Mouse (Mus musculus) ovary, postnatal 14 days (tissue): Measurements from ENCODE around the gene Cox14.
A peak's percentile ranks its signal among the peaks of the same experiment; 100 is the strongest.
"Not testable (repeated sequence)": the region's sequence is repeated elsewhere in the genome, so short reads cannot be mapped to it uniquely, and the experiment has no call there.

ENCODE experiments used
- DNase-seq: peaks from one replicate; pipeline ENCODE4 v3.0.0; 2022; ENCODE audit warnings: low spot score

Gene Cox14

DNA sequence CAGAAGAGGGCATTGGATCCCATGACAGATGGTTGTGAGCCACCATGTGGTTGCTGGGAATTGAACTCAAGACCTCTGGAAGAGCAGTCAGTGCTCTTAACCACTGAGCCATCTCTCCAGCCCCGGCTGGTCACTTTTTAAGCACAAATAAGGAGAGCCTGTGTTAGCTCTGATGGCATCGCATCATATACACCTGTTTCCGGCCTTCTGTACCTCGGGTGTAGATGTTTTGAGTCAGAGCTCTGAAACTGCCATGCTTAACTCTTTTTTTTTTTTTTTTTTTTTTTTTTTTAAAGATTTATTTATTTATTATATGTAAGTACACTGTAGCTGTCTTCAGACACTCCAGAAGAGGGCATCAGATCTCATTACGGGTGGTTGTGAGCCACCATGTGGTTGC is 1.6 kb downstream of the Cox14 start:
- not testable (repeated sequence) for DNase-seq

DNA sequence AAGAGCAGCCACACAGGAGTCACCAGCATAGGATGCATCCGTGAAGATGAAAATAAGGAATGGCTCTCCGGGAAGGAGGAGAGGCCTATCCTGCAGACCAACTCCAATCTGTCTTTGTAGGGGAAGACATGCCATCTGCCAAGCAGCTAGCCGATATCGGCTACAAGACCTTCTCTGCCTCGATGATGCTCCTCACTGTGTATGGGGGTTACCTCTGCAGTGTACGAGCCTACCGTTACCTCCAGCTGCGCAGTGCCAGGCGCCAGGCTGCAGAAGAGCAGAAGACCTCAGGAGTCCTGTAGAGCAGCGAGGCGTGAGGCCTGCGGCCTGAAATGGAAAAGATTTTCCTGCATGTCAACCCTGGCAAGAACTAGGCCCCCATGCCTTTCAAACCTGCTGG is 2.1 kb downstream of the Cox14 start:
- no peak for DNase-seq

DNA sequence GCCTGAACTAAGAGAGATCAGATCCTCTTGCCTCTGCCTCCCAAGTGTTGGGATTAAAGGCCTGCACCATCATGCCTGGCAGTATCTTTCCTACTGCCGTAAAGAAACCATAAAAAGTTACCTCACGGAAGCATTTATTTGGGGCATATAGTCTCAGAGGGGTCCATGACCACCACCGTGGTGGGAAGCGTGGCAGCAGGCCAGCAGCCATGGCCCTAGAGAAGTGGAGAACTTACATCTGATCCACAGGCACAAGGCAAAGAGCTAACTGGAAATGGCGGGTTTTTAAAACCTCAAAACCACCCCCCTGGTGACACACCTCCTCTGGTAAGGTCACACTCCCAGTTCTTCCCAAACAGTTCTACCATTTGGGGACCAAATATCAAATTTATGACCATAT is 2.8 kb downstream of the Cox14 start:
- no peak for DNase-seq

DNA sequence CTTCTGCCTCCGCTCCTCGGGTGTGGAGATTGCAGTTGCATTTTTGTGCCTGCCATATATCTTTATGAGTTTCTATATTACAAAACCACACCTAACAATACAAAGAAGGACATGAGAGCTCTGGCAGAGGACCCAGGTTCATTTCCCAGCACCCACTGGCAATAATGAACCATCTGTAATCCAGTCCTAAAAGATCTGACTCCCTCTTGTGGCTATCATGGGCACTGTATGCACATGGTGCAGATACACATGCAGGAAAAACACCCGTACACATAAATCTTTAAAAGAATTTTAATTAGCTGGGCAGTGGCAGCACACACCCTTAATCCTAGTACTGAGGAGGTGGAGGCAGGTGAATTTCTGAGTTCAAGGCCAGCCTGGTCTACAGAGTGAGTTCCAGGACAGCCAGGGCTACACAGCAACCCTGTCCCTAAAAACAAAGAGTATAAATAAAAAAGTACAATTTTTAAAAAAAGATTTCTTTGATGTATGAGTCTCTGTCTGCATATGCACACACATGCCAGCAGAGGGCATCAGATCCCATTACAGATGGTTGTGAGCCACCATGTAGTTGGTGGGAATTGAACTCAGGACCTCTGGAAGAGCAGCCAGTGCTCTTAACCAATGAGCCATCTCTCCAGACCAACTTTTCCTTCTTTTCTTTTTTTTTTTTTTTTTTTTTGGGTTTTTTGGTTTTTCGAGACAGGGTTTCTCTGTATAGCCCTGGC is 3.8 kb downstream of the Cox14 start:
- no peak for DNase-seq

DNA sequence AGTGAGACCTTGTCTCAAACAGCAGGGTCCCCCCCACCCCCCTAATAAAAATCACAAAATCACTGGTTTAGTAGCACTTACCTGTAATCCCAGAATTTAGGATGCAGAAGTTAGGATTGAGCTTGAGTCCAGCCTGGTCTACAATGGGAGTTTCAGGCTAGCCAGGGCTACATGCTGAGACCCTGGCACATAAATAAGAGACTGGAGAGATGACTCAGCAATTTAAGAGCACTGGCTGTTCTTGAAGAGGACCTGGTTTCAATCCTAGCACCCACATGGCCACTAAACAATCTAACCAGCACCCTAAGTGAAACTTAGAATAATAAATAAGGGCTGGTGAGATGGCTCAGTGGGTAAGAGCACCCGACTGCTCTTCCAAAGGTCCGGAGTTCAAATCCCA is 5.7 kb downstream of the Cox14 start:
- DNase-seq, result no peak

DNA sequence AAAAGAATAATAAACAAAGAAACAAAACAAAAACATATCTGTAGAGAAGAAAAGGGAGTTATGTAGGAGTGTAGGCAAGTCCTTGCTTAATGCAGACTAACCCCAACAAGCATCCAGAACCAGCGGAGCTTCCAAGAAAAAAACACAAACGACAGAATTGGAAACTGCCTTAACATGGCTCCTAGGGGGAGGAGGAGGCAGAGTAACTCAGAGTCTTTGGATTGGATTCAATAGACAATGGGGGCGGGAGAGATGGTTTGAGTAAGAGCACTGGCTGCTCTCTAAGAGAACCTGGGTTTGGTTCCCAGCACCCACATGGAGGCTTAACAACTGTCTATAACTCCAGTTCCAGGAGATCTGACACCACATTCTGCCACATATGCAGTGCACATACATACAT is 6.3 kb downstream of the Cox14 start:
- no peak for DNase-seq

DNA sequence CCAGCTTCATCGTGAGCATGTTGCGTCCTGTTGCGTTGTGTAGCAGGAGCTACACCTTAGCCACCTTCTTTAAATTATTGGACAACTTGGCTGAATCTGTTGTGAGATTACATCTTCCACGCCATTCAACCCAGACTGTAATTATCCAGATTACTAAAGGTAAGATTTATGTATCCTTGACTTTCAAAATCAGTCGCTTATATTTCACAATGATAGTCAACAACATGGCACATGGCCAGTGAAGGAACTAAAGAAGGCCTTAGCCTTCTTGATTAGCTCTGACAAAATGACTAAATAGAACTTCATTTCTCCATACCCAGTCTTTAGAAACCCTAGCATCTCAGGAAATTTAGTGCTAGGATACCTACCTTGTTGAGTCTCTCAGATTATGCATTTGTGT is 7.8 kb downstream of the Cox14 start:
- no peak for DNase-seq

DNA sequence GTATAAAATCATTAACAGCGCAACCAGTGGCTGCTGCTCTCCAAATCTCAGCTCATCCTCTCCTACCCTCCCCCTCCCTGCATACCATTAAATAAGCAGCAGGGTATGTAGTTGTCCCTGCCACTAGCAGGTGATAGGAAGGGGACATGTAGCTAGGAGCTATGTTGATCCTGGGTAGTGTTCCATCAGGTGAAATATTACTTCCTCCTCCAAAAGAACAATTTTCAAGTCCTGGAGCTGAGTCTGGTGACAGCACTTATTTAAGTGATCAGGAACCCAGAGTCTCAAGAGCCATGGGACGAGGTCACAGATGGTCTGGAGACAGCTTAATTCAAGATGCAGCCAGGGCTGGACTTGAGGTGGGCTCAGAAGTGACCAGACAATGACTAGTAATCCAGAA is 10.2 kb downstream of the Cox14 start:
- peak; percentile 100 for DNase-seq

DNA sequence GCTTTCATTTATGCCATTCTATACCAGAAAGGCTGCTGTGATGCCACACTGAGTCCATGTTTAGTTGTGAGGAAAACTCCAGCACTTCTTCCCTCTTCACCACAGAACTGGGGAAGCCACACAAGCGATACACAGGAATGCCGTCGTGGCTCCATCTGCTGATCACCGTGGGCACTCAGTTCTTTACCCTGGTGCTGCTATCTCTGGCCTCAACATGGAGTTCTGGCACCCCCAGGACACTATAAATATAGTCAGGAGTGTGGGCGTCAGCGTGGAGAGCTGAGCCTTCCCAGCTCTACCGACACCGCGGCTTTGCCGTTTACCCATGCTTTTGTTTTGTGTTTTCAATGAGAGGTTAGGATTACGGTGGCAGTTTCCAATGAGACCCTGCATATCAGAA is 11.3 kb downstream of the Cox14 start:
- no peak for DNase-seq

DNA sequence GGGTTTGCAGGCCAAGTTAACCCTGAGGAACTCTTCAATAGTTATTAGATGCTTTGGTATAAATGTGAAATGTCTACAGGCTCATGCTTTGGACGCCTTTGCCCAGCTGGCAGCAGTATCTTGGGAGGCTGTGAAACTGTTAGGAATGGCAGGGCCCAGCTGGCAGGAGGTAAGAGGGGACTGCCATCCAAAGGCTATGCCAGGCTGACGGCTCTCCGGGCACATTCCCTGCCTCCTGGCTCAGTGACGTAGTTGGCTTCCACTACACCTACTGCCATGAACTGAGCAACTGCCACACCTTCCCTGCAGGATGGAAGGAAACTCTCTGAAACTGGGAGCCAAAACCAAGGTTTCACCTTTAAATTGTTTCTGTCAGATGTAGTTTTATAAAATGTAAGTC is 14.8 kb downstream of the Cox14 start:
- no peak for DNase-seq

DNA sequence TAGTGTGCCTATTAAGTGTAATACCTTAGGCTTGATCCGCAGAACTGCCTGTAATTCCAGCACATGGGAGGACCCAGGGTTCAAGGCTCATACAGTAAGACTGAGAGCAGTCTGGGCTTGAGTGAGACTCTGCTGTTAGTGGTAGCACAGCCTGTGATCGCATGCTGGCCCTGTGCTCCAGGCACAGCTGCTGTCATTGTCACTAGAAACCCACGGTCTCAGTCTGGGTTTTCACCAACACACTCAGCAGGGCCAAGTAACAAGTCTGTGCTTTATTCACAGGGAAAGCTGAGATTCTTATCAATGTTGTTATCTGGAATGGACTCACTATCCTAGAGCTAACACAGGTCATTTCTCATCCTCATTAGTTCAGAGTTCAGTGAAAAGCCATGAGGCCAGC is 28.8 kb downstream of the Cox14 start:
- no peak for DNase-seq

DNA sequence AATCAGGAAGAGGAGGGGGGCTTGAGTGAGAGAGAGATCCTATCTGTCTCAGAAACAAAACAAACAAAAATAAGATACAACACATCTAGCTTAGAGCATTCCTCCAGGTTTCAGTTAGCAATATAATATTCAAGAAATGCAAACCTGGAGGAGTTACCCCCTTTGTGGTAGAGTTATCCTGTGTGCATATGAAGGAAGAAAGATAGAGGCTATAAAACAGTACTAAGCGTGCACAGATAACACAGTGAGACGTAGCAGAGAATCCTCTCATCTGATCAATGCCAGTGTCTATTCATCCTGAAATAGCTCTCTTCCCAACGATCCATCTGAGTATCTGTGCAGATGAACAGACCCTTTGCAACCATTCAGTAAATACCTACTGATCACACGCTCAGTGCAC is 42.0 kb downstream of the Cox14 start:
- no peak for DNase-seq

DNA sequence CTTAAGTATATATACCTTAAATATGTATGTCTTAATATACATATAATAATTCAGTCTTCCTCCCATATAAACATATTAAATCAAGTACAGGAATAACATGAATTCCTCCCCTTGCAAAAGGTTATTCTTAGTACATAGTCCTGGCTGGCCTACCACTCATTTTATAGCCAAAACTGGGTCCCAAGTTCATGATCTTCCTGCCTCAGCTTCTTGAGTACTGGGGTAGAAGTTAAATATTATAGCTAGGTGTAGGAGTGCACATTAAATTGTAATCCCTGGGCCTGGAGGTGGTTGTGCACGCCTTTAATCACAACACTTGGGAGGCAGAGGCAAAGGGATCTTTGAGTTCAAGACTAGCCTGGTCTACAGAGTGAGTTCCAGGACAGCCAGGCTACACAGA is 43.3 kb downstream of the Cox14 start:
- DNase-seq, result no peak

DNA sequence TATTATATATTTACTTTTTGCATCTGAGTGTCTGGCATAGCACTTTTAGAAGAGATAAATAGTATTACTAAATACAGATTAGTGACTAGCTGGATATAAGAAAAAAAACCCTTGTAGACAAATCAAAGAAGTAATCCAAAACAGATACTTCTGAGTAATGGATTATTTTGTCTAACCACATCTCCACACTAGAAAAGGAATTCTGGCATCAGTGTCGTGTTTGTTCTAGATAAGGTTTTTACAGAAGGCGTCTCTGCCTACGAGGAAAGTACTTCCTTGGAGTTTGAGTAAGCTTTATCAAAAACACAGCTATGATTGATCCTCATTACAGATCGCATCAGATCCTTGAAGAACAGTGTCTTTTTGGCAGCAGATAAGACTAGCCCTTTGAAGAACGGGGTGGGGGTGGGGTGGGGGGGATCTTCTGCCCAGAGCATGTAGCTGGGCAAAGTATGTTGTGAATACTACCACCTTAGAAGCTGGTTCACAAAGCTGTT is 45.6 kb downstream of the Cox14 start:
- no peak for DNase-seq

DNA sequence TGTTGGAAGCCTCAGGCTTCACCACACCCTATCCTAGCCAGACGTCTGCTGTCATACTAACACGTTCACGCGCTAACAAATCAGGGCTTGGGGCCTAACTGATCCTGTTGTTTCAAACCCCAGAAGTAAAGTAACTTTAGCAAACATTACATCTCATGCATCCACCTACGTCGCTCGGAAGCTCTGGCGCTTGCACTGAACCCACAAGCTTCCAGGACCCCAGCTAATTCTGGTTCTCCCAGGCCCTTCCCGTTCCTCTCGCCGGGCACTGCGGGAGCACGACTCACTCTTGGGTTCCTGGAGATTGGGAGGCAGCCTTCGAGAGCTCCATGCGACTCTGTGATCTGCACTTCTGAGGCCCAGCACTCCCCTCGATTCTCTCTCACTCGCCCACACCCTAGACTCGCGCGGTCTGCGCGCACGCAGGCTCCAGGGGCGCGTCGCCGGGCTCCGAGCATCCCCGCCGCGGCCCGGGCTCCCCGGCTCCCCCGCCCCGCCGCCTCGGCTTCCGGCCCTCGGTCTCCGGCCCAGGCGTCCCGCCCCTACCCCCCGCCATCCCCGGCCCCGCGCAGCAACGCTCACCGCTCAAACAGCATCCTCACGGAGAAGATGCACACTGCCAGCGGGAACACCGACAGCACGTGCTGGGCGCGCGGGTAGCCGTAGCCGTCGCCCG is 46.3 kb downstream of the Cox14 start:
- DNase-seq, result peak; percentile 15

DNA sequence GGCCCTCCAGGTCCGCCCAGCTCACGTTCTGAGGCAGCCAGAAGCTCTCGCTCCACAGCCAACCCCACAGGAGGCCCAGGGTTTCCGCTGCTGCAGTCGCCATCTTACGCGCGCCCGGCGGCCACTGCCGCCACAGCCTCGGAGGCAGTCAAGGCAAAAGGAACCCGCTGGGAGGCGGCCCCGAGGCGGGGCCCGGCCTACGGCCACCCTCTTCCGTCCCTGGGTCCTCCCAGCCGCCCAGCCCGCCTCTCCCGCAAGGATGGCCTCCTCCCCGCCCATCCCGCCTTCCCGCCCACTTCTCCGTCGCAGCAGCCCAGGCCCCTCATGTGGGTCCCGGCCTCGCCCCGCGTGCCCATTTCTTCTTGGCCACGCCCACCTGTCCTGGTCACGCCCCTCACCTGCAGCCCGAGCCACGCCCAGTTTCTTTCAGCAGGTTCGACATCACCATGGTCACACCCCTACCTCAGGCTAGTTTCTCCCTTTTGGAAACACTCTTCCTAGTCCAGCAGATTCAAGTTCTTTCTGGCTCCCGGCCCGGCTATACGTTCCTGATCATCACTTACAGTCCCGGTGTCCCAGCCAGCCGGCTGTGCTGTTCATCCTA is 47.0 kb downstream of the Cox14 start:
- peak; percentile 86 for DNase-seq

DNA sequence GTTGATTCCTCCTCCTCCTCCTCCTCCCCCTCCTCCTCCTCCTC is 47.3 kb downstream of the Cox14 start, which contains the start of gene Cers5:
Cers5 (minus strand) TSS at position 5 of the 44 bp plus-strand sequence.
- DNase-seq, result not testable (repeated sequence)

DNA sequence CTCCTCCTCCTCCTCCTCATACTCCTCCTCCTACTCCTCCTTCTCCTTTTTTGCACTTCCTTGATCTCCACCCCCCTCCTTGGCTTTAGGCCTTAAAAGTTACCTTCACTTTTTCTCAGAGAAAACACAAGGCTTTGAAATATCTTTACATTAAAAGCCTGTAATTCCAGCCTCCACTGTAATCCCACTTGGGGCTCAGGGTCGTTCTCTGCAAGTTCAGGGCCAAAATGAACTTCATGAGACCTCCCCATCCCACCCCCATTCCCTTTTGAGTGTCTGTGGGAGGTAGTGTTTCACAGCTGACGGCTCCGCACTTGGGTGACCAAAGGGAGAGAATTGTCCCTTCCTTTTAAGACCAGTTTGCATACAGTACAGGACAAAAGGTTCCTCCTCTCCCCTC is 47.5 kb downstream of the Cox14 start:
- no peak for DNase-seq
